Mouse (Mus musculus): ENCODE results near the gene Tmem121b.

Tmem121b gene

DNA sequence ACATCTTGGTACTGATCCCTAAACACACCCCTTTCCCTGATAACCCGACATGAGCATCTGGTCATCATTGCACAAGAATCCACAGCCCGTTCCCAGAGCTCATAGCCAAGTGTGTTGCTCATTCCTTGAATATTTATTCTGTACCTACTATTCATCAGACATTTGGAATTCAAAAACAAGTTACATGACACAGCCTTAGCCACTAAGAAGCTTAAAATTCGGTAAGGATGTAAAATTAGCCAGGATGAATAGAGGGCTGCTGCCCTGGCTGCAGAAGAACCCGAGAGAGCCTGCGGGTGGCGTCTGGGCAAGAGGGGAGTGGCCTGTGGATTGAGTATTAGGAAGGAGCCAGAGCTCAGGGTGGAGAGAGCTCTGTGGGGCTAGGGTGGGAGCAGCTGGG lies 10.9 kb downstream of the Tmem121b start:
- DNase-seq (ENCODE audit: low read depth, low spot score) = no peak
- Histone ChIP-seq H3K36me3 (ENCODE audit: control insufficient read depth, insufficient read depth, low read length, poor library complexity, severe bottlenecking) (peaks cover 26% of the 10 kb centered on the region), H3K27me3 (ENCODE audit: control insufficient read depth, insufficient read depth, low read length, poor library complexity, severe bottlenecking) (no peaks in the 10 kb centered on the region)

DNA sequence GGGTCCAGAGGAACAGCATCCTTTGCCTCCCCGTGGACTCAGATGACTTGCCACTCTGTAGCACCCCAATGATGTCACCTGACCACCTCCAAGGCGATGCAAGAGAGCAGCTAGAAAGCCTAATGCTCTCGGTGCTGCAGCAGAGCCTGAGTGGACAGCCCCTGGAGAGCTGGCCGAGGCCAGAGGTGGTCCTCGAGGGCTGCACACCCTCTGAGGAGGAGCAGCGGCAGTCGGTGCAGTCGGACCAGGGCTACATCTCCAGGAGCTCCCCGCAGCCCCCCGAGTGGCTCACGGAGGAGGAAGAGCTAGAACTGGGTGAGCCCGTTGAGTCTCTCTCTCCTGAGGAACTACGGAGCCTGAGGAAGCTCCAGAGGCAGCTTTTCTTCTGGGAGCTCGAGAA lies 11.6 kb downstream of the Tmem121b start:
- DNase-seq (ENCODE audit: low read depth, low spot score) = no peak
- no peaks in the 10 kb centered on the region for H3K27me3 ChIP-seq (ENCODE audit: control insufficient read depth, insufficient read depth, low read length, poor library complexity, severe bottlenecking)
- H3K36me3 ChIP-seq (ENCODE audit: control insufficient read depth, insufficient read depth, low read length, poor library complexity, severe bottlenecking) = peaks cover 26% of the 10 kb centered on the region

DNA sequence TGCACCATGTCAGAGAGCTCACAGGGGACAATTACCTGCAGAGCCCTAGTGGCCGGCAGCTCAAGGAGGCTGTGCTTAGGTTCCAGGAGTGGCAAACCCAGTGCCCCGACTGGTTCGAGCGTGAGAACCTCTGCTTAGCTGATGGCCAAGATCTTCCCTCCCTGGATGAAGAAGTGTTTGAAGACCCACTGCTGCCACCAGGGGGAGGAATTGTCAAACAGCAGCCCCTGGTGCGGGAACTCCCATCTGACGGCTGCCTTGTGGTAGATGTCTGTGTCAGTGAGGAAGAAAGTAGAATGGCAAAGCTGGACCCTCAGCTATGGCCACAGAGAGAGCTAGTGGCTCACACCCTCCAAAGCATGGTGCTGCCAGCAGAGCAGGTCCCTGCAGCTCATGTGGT lies 12.1 kb downstream of the Tmem121b start:
- Histone ChIP-seq H3K27me3 (ENCODE audit: control insufficient read depth, insufficient read depth, low read length, poor library complexity, severe bottlenecking) (no peaks in the 10 kb centered on the region), H3K36me3 (ENCODE audit: control insufficient read depth, insufficient read depth, low read length, poor library complexity, severe bottlenecking) (peaks cover 26% of the 10 kb centered on the region)
- DNase-seq (ENCODE audit: low read depth, low spot score) = peak; percentile 72

DNA sequence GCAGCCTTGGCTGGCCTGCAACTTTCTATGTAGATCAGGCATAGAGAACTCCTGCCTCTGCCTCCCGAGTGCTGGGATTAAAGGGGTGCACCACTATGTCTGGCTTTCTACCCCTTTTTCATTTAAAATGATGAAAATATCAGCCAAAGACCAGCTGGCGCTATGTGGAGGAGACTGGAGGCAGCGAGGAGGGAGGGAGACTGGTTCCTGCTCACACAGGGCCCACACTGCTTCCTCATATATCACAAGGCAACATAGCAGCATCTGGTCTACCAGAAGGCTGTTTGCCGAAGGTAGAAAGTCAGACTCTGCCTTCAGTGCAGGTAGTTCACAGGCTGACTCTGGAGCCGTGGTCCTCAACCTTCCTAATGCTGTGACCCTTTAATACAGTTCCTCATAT lies 13.2 kb downstream of the Tmem121b start:
- DNase-seq (ENCODE audit: low read depth, low spot score) = no peak
- H3K27me3 ChIP-seq (ENCODE audit: control insufficient read depth, insufficient read depth, low read length, poor library complexity, severe bottlenecking) = no peaks in the 10 kb centered on the region
- H3K36me3 ChIP-seq (ENCODE audit: control insufficient read depth, insufficient read depth, low read length, poor library complexity, severe bottlenecking) = peaks cover 30% of the 10 kb centered on the region

DNA sequence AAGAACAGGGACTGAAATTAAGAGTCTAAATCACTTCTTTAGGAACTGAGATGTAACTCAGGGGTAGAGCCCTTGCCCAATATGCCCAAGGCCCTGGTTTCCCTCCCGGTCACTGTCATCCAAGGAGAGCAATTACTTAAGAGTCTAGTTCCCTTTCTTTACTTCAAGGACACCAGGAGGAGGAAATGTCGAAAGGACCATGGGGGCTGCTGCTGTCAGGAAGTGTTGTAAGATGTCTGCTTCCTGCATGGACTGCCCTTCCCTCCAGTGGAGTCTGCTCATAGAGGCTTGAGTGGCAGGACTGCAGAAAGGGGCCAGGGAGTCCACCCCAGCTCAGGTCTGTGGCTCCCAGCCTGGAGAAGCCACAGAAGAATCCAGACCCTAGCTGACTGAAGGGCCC lies 14.3 kb downstream of the Tmem121b start:
- no peak for DNase-seq (ENCODE audit: low read depth, low spot score)
- Histone ChIP-seq H3K27me3 (ENCODE audit: control insufficient read depth, insufficient read depth, low read length, poor library complexity, severe bottlenecking) (no peaks in the 10 kb centered on the region), H3K36me3 (ENCODE audit: control insufficient read depth, insufficient read depth, low read length, poor library complexity, severe bottlenecking) (peaks cover 32% of the 10 kb centered on the region)

DNA sequence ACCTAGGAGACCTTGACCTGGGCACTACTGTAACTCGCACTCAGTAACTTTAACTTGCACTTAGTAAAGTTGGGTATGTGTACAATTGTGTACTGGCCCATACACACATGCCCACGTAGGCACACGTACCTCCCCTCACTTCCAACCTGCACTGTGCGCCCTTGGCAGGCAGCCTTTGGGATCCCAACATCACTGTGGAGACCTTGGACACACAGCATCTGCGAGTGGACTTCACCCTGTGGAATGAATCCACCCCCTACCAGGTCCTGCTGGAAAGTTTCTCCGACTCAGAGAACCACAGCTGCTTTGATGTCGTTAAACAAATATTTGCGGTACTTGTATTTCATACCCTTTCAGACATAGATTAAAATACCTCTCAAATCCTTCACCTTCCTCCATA lies 18.3 kb downstream of the Tmem121b start:
- peaks cover 19% of the 10 kb centered on the region for H3K36me3 ChIP-seq (ENCODE audit: control insufficient read depth, insufficient read depth, low read length, poor library complexity, severe bottlenecking)
- H3K27me3 ChIP-seq (ENCODE audit: control insufficient read depth, insufficient read depth, low read length, poor library complexity, severe bottlenecking) = no peaks in the 10 kb centered on the region
- no peak for DNase-seq (ENCODE audit: low read depth, low spot score)

DNA sequence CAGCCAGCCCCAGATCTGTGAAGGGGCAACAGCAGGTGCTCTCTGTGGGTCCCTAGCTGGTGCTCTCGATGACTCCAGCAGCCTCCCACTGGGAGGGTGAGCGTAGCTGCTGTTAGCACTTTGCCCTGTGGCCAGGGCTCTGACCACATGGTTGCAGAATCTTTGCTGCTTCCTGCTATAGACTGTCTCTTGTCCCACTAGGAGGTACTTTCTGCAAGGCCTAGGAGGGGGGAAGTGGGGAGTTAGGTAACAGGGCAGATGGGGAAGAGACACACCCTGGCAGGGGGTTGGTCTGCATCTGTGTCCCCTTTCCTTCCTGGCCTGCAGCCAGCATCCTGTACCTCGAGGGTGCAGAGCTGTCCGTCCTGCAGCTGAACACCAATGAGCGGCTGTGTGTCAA lies 20.2 kb downstream of the Tmem121b start:
- peaks cover 9% of the 10 kb centered on the region for H3K36me3 ChIP-seq (ENCODE audit: control insufficient read depth, insufficient read depth, low read length, poor library complexity, severe bottlenecking)
- peak; percentile 58 for DNase-seq (ENCODE audit: low read depth, low spot score)
- no peaks in the 10 kb centered on the region for H3K27me3 ChIP-seq (ENCODE audit: control insufficient read depth, insufficient read depth, low read length, poor library complexity, severe bottlenecking)

DNA sequence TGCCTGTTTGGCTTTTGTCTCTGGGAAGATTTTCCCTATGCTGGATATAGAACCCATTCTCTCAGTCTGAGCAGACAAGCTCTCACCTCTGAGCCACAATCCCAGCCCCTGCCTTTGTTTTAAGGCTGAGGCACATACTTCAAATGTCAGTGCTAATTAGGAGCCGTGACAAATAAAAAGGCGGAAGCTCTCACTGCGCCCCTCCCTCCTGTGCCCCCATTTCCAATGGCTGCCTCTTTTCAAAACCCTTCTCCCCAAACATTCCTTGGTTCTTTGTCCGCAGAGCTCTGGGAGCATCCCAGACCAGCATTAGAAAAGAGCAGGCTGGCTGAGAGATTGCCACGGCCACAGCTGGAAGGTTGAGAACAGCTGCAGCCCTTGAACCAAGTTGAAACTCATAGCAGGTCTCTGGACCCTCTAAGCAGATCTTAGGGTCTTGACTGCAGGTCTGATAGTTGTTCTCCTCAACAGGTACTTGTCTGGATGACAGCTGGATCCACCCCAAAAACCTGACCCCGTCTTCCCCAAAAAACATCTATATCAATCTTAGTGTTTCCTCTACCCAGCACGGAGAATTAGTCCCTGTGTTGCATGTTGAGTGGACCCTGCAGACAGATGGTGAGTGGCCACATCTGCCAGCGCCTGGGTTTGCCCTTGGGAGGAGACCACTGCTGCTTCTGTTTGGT lies 21.0 kb downstream of the Tmem121b start:
- no peak for DNase-seq (ENCODE audit: low read depth, low spot score)
- Histone ChIP-seq H3K27me3 (ENCODE audit: control insufficient read depth, insufficient read depth, low read length, poor library complexity, severe bottlenecking) (no peaks in the 10 kb centered on the region), H3K36me3 (ENCODE audit: control insufficient read depth, insufficient read depth, low read length, poor library complexity, severe bottlenecking) (peaks cover 6% of the 10 kb centered on the region)

DNA sequence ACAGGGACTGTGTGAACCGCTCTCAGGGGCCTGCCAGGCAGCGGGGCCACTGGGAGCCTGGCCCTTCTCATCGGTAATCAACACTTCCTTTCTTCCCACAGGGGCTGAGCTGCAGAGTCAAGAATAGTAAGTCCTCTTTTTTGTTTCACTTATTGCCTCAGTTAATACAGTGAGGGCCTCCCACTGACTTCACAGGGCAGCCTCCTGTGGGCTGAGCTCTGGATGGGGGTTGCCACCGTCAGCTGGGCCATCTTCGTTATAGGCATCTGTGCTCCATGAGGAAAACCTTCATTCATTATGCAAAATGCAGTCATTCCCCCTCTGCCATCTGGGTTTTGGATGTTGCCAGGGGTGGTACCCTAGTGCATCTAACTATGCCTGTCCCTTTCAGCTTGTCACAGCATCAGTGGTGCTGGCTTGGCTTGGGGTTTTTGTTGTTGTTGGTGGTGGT lies 21.6 kb downstream of the Tmem121b start:
- DNase-seq (ENCODE audit: low read depth, low spot score) = peak; percentile 51
- Histone ChIP-seq H3K27me3 (ENCODE audit: control insufficient read depth, insufficient read depth, low read length, poor library complexity, severe bottlenecking) (no peaks in the 10 kb centered on the region), H3K36me3 (ENCODE audit: control insufficient read depth, insufficient read depth, low read length, poor library complexity, severe bottlenecking) (peaks cover 6% of the 10 kb centered on the region)

DNA sequence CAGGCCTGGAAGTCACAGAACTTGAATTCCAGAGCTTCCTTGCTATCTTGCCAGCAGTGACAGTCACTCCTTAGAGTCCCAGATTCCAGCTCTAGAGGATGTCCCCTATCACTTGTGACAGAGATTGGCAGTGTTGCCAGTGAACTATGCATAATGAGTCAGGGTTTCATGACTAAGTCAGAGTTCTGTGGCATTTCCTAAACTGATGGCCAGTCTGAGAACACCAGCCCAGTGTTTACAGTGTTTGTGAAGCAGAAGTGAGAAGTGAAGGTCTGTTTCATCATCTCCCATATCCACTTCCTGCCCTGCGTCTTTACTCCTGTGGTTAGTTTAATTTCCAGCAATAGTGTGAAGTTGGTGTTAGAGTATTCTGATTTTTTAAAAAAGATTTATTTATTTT lies 22.9 kb downstream of the Tmem121b start:
- H3K36me3 ChIP-seq (ENCODE audit: control insufficient read depth, insufficient read depth, low read length, poor library complexity, severe bottlenecking) = peaks cover 2% of the 10 kb centered on the region; the same call in 1 of the 2 replicates
- no peaks in the 10 kb centered on the region for H3K27me3 ChIP-seq (ENCODE audit: control insufficient read depth, insufficient read depth, low read length, poor library complexity, severe bottlenecking)
- DNase-seq (ENCODE audit: low read depth, low spot score) = peak; percentile 69

DNA sequence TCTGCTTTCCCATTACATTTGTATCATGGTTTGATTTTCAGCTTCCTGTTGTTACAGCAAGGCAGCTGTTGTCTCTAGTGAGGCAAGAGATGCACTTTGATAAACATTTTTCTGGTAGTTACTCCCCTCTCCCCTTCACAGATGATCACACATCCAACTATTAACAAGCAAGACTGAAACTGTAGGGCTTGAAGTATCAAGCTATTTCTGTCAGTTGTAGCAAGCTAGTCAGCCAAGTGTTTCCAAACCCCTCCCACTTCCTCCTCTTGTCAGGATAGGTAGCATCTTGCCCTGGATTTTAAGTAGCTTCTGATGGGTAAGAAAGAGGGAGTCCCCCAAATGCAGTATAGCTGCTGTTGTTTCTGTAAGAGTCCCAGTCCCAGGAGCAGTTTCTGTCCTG lies 23.8 kb downstream of the Tmem121b start:
- H3K27me3 ChIP-seq (ENCODE audit: control insufficient read depth, insufficient read depth, low read length, poor library complexity, severe bottlenecking) = no peaks in the 10 kb centered on the region
- peak; percentile 73 for DNase-seq (ENCODE audit: low read depth, low spot score)
- H3K36me3 ChIP-seq (ENCODE audit: control insufficient read depth, insufficient read depth, low read length, poor library complexity, severe bottlenecking) = peaks cover 2% of the 10 kb centered on the region; the same call in 1 of the 2 replicates

DNA sequence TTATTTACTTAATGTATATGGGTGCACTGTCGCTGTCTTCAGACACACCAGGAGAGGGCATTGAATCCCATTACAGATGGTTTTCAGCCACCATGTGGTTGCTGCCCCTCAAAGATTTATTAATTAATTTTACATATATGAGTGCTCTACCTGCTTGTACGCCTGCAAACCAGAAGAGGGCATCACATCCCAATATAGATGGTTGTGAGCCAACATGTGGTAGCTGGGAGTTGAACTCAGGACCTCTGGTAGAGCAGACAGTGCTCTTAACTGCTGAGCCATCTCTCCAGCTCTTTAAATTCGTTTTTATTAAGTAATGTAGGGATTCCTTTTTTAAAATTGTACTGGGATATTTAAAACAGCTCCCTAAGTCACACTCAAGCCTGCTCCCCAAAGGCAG lies 24.3 kb downstream of the Tmem121b start:
- peak; percentile 59 for DNase-seq (ENCODE audit: low read depth, low spot score)
- Histone ChIP-seq H3K27me3 (ENCODE audit: control insufficient read depth, insufficient read depth, low read length, poor library complexity, severe bottlenecking) (no peaks in the 10 kb centered on the region), H3K36me3 (ENCODE audit: control insufficient read depth, insufficient read depth, low read length, poor library complexity, severe bottlenecking) (peaks cover under 1% of the 10 kb centered on the region; the same call in 1 of the 2 replicates)

DNA sequence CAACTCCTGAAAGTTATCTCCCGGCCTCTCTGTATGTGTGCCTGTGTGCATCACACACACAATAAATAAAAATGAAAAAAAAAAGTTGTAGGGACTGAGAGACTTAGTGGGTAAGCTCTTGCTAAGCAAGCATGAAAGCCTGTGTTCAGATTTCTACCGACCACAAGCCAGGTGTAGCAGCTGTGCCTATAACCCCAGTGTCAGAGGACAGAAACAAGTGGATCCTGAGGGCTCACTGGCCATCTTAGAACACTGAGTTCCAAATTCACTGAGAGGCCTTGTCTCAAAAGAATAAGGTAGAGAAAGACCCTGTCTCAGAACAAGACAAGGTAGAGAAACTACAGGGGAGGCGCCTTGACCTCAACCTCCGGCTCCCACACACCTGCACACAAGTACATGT lies 25.3 kb downstream of the Tmem121b start:
- DNase-seq (ENCODE audit: low read depth, low spot score) = no peak
- no peaks in the 10 kb centered on the region for H3K36me3 ChIP-seq (ENCODE audit: control insufficient read depth, insufficient read depth, low read length, poor library complexity, severe bottlenecking)
- H3K27me3 ChIP-seq (ENCODE audit: control insufficient read depth, insufficient read depth, low read length, poor library complexity, severe bottlenecking) = no peaks in the 10 kb centered on the region

DNA sequence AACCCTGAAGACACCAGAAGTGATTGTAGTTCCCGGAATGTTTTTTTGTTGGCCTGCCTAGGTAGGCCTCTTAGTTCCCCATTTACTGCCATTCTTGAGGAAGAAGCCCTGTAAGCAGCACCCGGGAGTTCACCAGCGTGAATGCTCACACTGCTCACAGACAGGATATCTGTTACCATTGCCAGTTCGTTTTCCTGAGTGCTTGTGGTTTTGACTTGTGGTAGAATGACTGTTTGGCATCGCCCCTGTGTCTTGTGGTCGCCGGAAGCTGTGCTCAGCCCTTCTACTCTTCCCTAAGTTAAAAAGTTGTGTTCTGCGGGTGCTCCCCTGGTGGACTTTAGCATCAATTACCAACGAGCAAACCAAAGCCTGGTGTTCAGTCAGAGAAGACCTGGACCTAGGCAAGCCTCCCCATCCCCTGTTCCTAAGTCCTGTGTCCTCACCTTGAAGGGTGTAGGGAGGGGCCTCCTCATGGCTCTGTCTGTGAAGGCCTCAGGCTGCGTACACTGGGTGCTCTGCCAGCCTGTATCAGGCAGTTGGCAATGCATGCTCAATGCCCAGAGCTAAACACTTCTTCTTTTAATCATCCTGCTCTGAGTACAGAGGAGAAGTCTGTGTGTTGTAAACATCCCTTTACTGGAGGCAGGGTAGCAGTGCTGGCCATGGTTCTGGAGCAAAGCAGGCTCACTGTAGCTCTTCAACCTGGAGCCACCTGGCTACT lies 26.8 kb downstream of the Tmem121b start:
- DNase-seq (ENCODE audit: low read depth, low spot score) = peak; percentile 82
- H3K36me3 ChIP-seq (ENCODE audit: control insufficient read depth, insufficient read depth, low read length, poor library complexity, severe bottlenecking) = no peaks in the 10 kb centered on the region

DNA sequence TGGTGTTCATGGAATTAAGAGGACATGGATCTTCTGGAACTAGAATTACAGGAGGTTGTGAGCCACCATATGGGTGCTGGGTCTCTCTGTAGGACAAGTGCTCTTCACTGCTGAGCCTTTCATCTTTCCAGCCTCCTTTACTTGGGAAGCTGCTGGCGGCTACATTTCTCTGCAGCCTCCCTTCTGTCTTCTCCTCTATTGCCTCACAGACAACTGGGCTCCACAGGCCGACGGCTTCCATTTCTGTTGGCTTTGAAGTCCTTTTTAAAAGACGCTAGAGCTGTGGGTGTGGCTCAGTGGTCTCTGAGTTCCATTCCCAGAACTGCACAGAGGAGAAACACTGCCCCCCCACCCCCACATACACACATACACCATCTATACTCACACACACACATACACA lies 28.2 kb downstream of the Tmem121b start:
- no peaks in the 10 kb centered on the region for H3K27me3 ChIP-seq (ENCODE audit: control insufficient read depth, insufficient read depth, low read length, poor library complexity, severe bottlenecking)
- no peaks in the 10 kb centered on the region for H3K36me3 ChIP-seq (ENCODE audit: control insufficient read depth, insufficient read depth, low read length, poor library complexity, severe bottlenecking)
- DNase-seq (ENCODE audit: low read depth, low spot score) = no peak

More for the DNA sequence above, 26.8 kb downstream of the Tmem121b start:
- no peaks in the 10 kb centered on the region for H3K27me3 ChIP-seq (ENCODE audit: control insufficient read depth, insufficient read depth, low read length, poor library complexity, severe bottlenecking)

Data from splenic B cell, adult 2 months (primary cell).